Comparison of ENCODE assay signal across 7 mouse cellular contexts in genomic region chr10:80656130-80656862, GRCm38 (mm10). TPM values are rescaled to one million over a fixed set of nuclear protein-coding genes. Genes with fewer than 3 reads are reported as not detected.
DNase-seq lines count a peak whose midpoint lies in the region; ATAC-seq lines count a peak whose summit lies in the region.

No protein-coding gene starts in this region.

- ATAC-seq in intestine, embryonic 16.5 days = peak; percentile 84
- ATAC-seq in midbrain, embryonic 11.5 days (ENCODE audit: low FRiP score) = peak; percentile 86

- H3K4me2 ChIP-seq in intestine, embryonic 16.5 days (ENCODE audit: low read depth, low read length) = peak overlapping the region; percentile 91
- H3K4me2 ChIP-seq in midbrain, embryonic 11.5 days = peak overlapping the region; percentile 93

- H3K9me3 ChIP-seq in intestine, embryonic 16.5 days (ENCODE audit: control insufficient read depth, low read length) = no peaks in the 10 kb centered on the region
- H3K9me3 ChIP-seq in midbrain, embryonic 11.5 days (ENCODE audit: control insufficient read depth, low read length) = no peaks in the 10 kb centered on the region

- peak overlapping the region; percentile 93 for H3K4me3 ChIP-seq in intestine, embryonic 16.5 days (ENCODE audit: low read length)
- H3K4me3 ChIP-seq in midbrain, embryonic 11.5 days (ENCODE audit: low read depth, low read length) = peak overlapping the region; percentile 92

- peak; percentile 97 for DNase-seq in adrenal gland, adult 2 months
- DNase-seq in embryo, embryonic 11.5 days (ENCODE audit: low read depth, low spot score) = peak; percentile 99
- DNase-seq in gastrocnemius, postnatal 36 days = peak; percentile 88 to 97
- DNase-seq in left cerebral cortex, postnatal 36 days (ENCODE audit: low spot score in 2 of 2) = peak; percentile 90 to 91
- peak; percentile 100 for DNase-seq in midbrain, embryonic 11.5 days (ENCODE audit: low spot score, missing footprints)
- DNase-seq in skeletal muscle tissue, adult 2 months (ENCODE audit: low read depth, low spot score) = peak; percentile 98

- peak overlapping the region; percentile 95 for H3K9ac ChIP-seq in intestine, embryonic 16.5 days (ENCODE audit: low read depth, low read length)
- H3K9ac ChIP-seq in midbrain, embryonic 11.5 days (ENCODE audit: low read length) = peak overlapping the region; percentile 96

- H3K27me3 ChIP-seq in intestine, embryonic 16.5 days (replicated peaks; ENCODE audit: control insufficient read depth, insufficient read depth, low read length) = no peaks in the 10 kb centered on the region
- no peaks in the 10 kb centered on the region for H3K27me3 ChIP-seq in midbrain, embryonic 11.5 days (ENCODE audit: control insufficient read depth, insufficient read depth, low read length)

- H3K36me3 ChIP-seq in intestine, embryonic 16.5 days (ENCODE audit: control insufficient read depth, insufficient read depth, low read length) = no peaks in the 10 kb centered on the region
- no peaks in the 10 kb centered on the region for H3K36me3 ChIP-seq in midbrain, embryonic 11.5 days (ENCODE audit: control insufficient read depth, insufficient read depth, low read length)

- H3K27ac ChIP-seq in intestine, embryonic 16.5 days (ENCODE audit: low read length) = peak overlapping the region; percentile 96
- peak overlapping the region; percentile 76 for H3K27ac ChIP-seq in midbrain, embryonic 11.5 days (ENCODE audit: low read depth, low read length)

- H3K4me1 ChIP-seq in intestine, embryonic 16.5 days (ENCODE audit: control insufficient read depth, insufficient read depth, low read length) = peaks cover 32% of the 10 kb centered on the region
- peaks cover 15% of the 10 kb centered on the region for H3K4me1 ChIP-seq in midbrain, embryonic 11.5 days (ENCODE audit: control insufficient read depth, insufficient read depth, low read length)

- under 1% methylated on average over 71 of the region's 72 CpGs for WGBS in intestine, embryonic 16.5 days
- WGBS in midbrain, embryonic 11.5 days = 1% methylated on average over 66 of the region's 72 CpGs

- intact Hi-C loops in gastrocnemius, postnatal 36 days (cut with DNase I) = no loop called here
- intact Hi-C loops in left cerebral cortex, postnatal 36 days (cut with DNase I) = loop anchor here (2.0 to 5.0 kb wide), 3 partner anchors 21 to 46 kb away; partner anchors contain the start of genes Csnk1g2, Izumo4 and Mob3a

RNA-seq across cellular contexts. Expression of gene Btbd2, which starts 0.6 kb away (rescaled TPM):
- total RNA-seq in adrenal gland, adult 2 months (2021) = 10 to 100 TPM; 54.1 to 73.9 TPM
- 165 and 166 TPM in 2 replicates for polyA plus RNA-seq in adrenal gland, adult 2 months (2012; rRNA removed)
- total RNA-seq in gastrocnemius, postnatal 36 days (2021) = 10 to 100 TPM; 32.1 to 33.5 TPM
- 9.2 and 10.6 TPM in 2 replicates for polyA plus RNA-seq in intestine, embryonic 16.5 days (2015; fragmentation: Nextera tagmentation; extraction: Ambion mirVana)
- 100 to 1,000 TPM in 1 of 2 experiments, 10 to 100 TPM in 1; 93.4 to 100 TPM for total RNA-seq in left cerebral cortex, postnatal 36 days (2021)
- 43.8 and 51.7 TPM in 2 replicates for polyA plus RNA-seq in midbrain, embryonic 11.5 days (2014; fragmentation: Nextera tagmentation; extraction: Ambion mirVana)

RNA-seq across cellular contexts. Expression of gene Mknk2, which starts 21.6 kb away (rescaled TPM):
- 100 to 1,000 TPM; 185 to 189 TPM for total RNA-seq in adrenal gland, adult 2 months (2021)
- polyA plus RNA-seq in adrenal gland, adult 2 months (2012; rRNA removed) = 427 and 546 TPM in 2 replicates
- 100 to 1,000 TPM; 216 to 227 TPM for total RNA-seq in gastrocnemius, postnatal 36 days (2021)
- 18.3 and 49.9 TPM in 2 replicates for polyA plus RNA-seq in intestine, embryonic 16.5 days (2015; fragmentation: Nextera tagmentation; extraction: Ambion mirVana)
- 10 to 100 TPM; 39.9 to 42.0 TPM for total RNA-seq in left cerebral cortex, postnatal 36 days (2021)
- polyA plus RNA-seq in midbrain, embryonic 11.5 days (2014; fragmentation: Nextera tagmentation; extraction: Ambion mirVana) = 42.0 and 49.4 TPM in 2 replicates

RNA-seq across cellular contexts. Expression of gene Csnk1g2, which starts 33.7 kb away (rescaled TPM):
- total RNA-seq in adrenal gland, adult 2 months (2021) = 100 to 1,000 TPM; 110 to 133 TPM
- 241 and 255 TPM in 2 replicates for polyA plus RNA-seq in adrenal gland, adult 2 months (2012; rRNA removed)
- 10 to 100 TPM; 84.0 to 90.0 TPM for total RNA-seq in gastrocnemius, postnatal 36 days (2021)
- polyA plus RNA-seq in intestine, embryonic 16.5 days (2015; fragmentation: Nextera tagmentation; extraction: Ambion mirVana) = 15.1 and 22.2 TPM in 2 replicates
- total RNA-seq in left cerebral cortex, postnatal 36 days (2021) = 100 to 1,000 TPM; 208 to 256 TPM
- polyA plus RNA-seq in midbrain, embryonic 11.5 days (2014; fragmentation: Nextera tagmentation; extraction: Ambion mirVana) = 73.6 and 86.9 TPM in 2 replicates

RNA-seq across cellular contexts. Expression of gene Mob3a, which starts 45.5 kb away (rescaled TPM):
- 10 to 100 TPM; 18.0 to 19.4 TPM for total RNA-seq in adrenal gland, adult 2 months (2021)
- polyA plus RNA-seq in adrenal gland, adult 2 months (2012; rRNA removed) = 22.5 and 27.1 TPM in 2 replicates
- 1 to 10 TPM; 3.4 to 3.6 TPM for total RNA-seq in gastrocnemius, postnatal 36 days (2021)
- polyA plus RNA-seq in intestine, embryonic 16.5 days (2015; fragmentation: Nextera tagmentation; extraction: Ambion mirVana) = 39.8 and 41.8 TPM in 2 replicates
- 10 to 100 TPM; 14.0 TPM for total RNA-seq in left cerebral cortex, postnatal 36 days (2021)
- 50.2 and 52.7 TPM in 2 replicates for polyA plus RNA-seq in midbrain, embryonic 11.5 days (2014; fragmentation: Nextera tagmentation; extraction: Ambion mirVana)

RNA-seq across cellular contexts. Expression of gene Izumo4, which starts 45.7 kb away (rescaled TPM):
- 10 to 100 TPM; 13.2 to 21.2 TPM for total RNA-seq in adrenal gland, adult 2 months (2021)
- polyA plus RNA-seq in adrenal gland, adult 2 months (2012; rRNA removed) = 73.3 and 74.3 TPM in 2 replicates
- 1 to 10 TPM; 1.2 to 2.7 TPM for total RNA-seq in gastrocnemius, postnatal 36 days (2021)
- polyA plus RNA-seq in intestine, embryonic 16.5 days (2015; fragmentation: Nextera tagmentation; extraction: Ambion mirVana) = 18.5 and 25.0 TPM in 2 replicates
- total RNA-seq in left cerebral cortex, postnatal 36 days (2021) = 10 to 100 TPM; 36.7 to 47.3 TPM
- polyA plus RNA-seq in midbrain, embryonic 11.5 days (2014; fragmentation: Nextera tagmentation; extraction: Ambion mirVana) = 6.7 and 6.9 TPM in 2 replicates

Comparison
In these comparisons a context has a peak if more than half of its experiments do, and no peak if none do; other contexts are left out.
1. Peak in every context shown above with its lines: DNase-seq, ATAC-seq, H3K4me3 ChIP-seq and H3K27ac ChIP-seq.
2. RNA of gene Mknk2, which starts 21.6 kb away (total RNA-seq): 216 to 227 TPM in gastrocnemius, postnatal 36 days and 185 to 189 TPM in adrenal gland, adult 2 months; 39.9 to 42.0 TPM in left cerebral cortex, postnatal 36 days; every median in the first group is over 4 times any median in the second.